Mouse (Mus musculus) cerebellum, adult 9-10 months (tissue): Measurements from ENCODE around the gene Crebbp.

ENCODE experiments used
- DNase-seq: peaks from one replicate; pipeline ENCODE4 v3.0.0; 2022

Gene Crebbp

DNA sequence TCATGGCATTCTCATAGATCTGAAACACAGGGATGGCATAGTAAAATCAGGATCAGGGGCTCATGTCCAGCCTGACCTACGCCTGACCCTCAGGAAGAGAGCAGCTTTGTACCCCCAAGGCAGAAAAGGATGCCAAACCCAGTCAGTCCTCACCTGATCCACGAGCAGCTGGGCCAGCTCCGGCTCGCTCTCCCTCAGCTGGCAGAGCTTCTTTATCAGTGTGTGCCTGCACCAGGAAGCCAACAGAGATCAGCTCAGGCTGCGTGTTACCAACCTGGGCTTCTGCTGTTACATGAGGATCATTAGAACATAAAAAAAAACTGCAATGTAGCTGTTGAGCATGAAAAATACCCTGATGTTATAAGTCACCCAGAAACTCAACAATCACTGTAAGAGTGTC is 173.6 kb downstream of the Crebbp start:
- no peak for DNase-seq

DNA sequence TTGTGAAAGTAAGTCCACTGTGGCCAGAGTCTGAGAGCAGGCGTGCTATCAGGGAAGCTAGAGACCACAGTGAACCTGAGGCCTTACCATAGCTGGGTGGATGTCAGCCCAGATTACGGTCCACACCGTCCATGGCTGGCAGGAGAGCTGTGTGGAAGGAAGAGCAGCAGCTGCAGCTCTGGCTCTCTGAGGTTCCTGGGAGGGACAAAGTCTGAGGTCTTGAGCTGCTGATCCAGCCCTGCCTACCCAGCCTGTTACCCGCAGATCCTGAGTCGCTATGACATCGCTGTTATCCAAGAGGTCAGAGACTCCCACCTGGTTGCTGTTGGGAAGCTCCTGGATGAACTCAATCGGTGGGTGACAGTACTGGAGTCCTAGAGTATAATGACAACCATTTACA is 176.1 kb downstream of the Crebbp start:
- no peak for DNase-seq

GRCm38 (mm10) chr16:4036807-4037206 is 177.0 kb downstream of the Crebbp start, which contains the start of gene Dnase1:
TSS of gene Dnase1 (plus strand) at chr16:4036942.
- DNase-seq = no peak

DNA sequence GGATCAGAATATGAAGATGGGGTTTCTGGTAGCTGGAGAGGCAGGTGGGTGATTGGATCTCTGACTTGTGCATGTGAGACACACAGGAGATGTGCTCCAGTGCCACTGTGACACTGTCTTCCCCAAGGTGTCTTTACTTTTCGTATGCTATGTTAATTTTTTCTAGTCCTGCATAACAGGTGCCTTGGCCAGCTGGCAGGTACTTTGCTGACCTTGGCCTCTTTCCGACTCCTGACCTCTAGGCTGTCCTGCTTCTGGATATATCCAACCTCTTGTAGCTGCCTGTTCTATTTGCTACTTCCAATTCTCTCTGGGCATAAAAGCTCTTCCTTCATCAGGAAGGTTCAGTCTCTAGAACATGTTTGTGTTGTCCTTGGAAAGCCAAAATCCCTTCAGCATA is 178.2 kb downstream of the Crebbp start:
- DNase-seq = no peak

DNA sequence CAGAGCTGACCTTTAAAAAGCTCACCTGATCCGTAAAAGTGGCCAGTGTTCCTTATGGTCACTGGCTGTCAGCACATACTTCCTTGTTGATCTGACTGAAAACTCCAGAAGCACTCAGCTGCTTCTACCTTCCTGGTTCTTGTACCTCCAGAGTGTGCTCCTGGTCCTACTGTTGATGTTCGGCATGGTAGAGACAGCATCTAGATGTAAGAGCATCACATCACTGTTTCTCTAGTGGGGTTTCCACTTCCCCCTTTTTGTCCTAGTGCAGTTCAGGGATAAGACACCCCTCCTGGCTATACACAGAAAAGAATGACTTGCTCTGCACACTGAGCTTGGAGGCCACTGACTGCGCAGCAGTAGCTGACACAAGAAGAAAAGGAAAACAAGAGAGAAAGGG is 179.3 kb downstream of the Crebbp start:
- no peak for DNase-seq

DNA sequence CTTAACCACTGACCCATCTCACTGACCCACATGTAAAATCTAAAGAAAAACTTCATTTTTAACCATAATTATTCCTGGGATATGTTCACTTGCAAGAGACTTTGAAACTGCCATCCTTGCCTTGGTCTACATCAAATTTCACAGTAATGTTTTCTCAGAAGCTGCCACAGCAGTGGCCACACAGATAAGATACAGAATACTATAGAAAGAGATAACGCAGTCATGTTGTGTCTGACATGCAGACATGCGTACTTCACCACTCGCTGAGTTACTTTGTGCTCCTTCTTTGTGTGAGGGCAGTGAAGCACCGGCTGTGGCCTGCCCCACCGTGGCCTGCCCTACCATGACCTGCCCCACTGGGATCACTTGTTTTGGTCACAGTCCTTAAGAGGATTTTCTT is 179.8 kb downstream of the Crebbp start:
- DNase-seq = no peak

DNA sequence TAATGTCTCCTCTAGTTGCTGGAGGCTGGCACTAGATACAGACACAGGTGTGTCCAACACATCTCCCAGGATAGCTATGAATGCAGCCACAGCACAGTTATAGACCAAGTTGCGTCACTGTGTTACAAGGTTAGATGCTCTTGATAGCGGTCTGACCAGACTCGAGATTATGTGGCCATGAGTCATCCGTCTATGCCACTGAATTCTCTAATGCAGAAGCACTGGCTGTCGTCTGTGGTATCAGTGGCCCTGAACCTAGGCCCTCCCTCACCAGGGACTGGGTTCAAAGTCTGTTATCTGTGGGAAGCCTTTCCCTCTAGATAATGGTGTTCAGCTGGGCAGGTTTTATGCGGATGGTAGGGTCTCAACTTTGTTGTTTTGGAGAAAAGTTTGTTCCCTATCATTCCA is 181.5 kb downstream of the Crebbp start:
- DNase-seq = no peak

- no peak for DNase-seq
Observed at GRCm38 (mm10) chr16:4031441-4032274, 182.1 kb downstream of the Crebbp start.
